Mouse (Mus musculus) heart, postnatal 0 days (tissue): ENCODE measurements around the gene Kcnn1. TPM values are rescaled to one million over a fixed set of nuclear protein-coding genes. Genes with fewer than 3 reads are reported as not detected.
A peak's percentile ranks its signal among the peaks of the same experiment; 100 is the strongest.

ENCODE experiments used
- ATAC-seq: fragments of 200-750 bp; cut with Nextera tagmentation; 2 replicates; pipeline ENCODE4 v1.8.0; 2017; ENCODE audit warnings: low read depth, moderate number of reproducible peaks, moderate library complexity; ENCODE audit not compliant: insufficient read depth
- DNase-seq: peaks from one replicate; pipeline ENCODE4 v3.0.0-alpha.2; 2016; ENCODE audit warnings: low spot score
- H3K27ac ChIP-seq: fragments of 300-500 bp; sonication (generic); 2 replicates; pipeline ENCODE4 v1.5.1; 2014; ENCODE audit warnings: low read depth, mild to moderate bottlenecking
- H3K27me3 ChIP-seq: fragments of 300-500 bp; sonication (generic); 2 replicates; pipeline ENCODE4 v1.6.1; 2014; ENCODE audit warnings: low read length, mixed read lengths; ENCODE audit not compliant: control insufficient read depth, insufficient read depth
- H3K36me3 ChIP-seq: fragments of 300-500 bp; sonication (generic); replicated peaks from 2 replicates; pipeline ENCODE4 v1.6.1; 2014; ENCODE audit warnings: low read length, mixed read lengths; ENCODE audit not compliant: control insufficient read depth, insufficient read depth
- H3K4me1 ChIP-seq: fragments of 300-500 bp; sonication (generic); 2 replicates; pipeline ENCODE4 v1.6.1; 2014; ENCODE audit warnings: antibody characterized with exemption; ENCODE audit not compliant: control insufficient read depth, insufficient read depth
- H3K4me2 ChIP-seq: fragments of 300-500 bp; sonication (generic); 2 replicates; pipeline ENCODE4 v1.6.1; 2014; ENCODE audit warnings: low read depth, mild to moderate bottlenecking, low read length, moderate library complexity
- H3K4me3 ChIP-seq: fragments of 300-500 bp; sonication (generic); 2 replicates; pipeline ENCODE4 v1.5.1; 2014; ENCODE audit warnings: low read depth, low read length
- H3K9ac ChIP-seq: fragments of 300-500 bp; sonication (generic); replicated peaks from 2 replicates; pipeline ENCODE4 v1.6.1; 2014; ENCODE audit warnings: low read depth, low read length, mixed read lengths
- H3K9me3 ChIP-seq: fragments of 300-500 bp; sonication (generic); replicated peaks from 2 replicates; pipeline ENCODE4 v1.6.1; 2016; ENCODE audit warnings: low read length; ENCODE audit not compliant: control insufficient read depth
- CTCF ChIP-seq: IDR thresholded peaks from 2 replicates; pipeline ENCODE4 v1.5.1; 2016; ENCODE audit warnings: antibody characterized with exemption, control low read depth, low read depth
- EP300 ChIP-seq: IDR thresholded peaks from 2 replicates; pipeline ENCODE4 v1.6.1; 2016; ENCODE audit warnings: antibody characterized with exemption, low read depth
- WGBS: fragments of 180-500 bp; shearing (Covaris S2); extraction: QIAGEN DNeasy Blood & Tissue Kit; methylation state at CpG from one replicate; pipeline ENCODE4 v1.1.7; 2014; 5-methylcytosine and 5-hydroxymethylcytosine counted together
- polyA plus RNA-seq: library from polyadenylated mRNA; unstranded; fragments of >200 nt; fragmentation: Nextera tagmentation; extraction: Ambion mirVana; gene quantifications from 2 replicates; pipeline ENCODE4 v1.2.1, GENCODE M21; 2015
- total RNA-seq: library from RNA; depleted of rRNA; stranded (reverse); fragments of >200 nt; gene quantifications from 2 replicates; pipeline ENCODE4 v1.2.3, GENCODE M21; 2014; ENCODE audit warnings: low replicate concordance

Gene Kcnn1
- total and polyA plus RNA-seq, 2 experiments from 2014 or later, result 3.4 to 25.2 TPM

GRCm38 (mm10) chr8:70880546-70880945 lies 17.5 kb upstream of the Kcnn1 start:
- H3K36me3 ChIP-seq, result no peaks in the 10 kb centered on the region
- TF ChIP-seq EP300, result no peak
- no peak for TF ChIP-seq CTCF
- no peak overlapping the region for H3K4me3 ChIP-seq
- H3K4me1 ChIP-seq, result peaks cover 5% of the 10 kb centered on the region; the same call in 1 of the 2 replicates
- no peak overlapping the region for H3K4me2 ChIP-seq
- H3K9me3 ChIP-seq, result no peaks in the 10 kb centered on the region
- no peak overlapping the region for H3K9ac ChIP-seq
- H3K27ac ChIP-seq, result no peak overlapping the region
- DNase-seq (no peak), ATAC-seq (peak; percentile 30; the same call in 1 of the 2 replicates)
- WGBS, result 17% methylated on average over 11 of the region's 11 CpGs
- H3K27me3 ChIP-seq, result no peaks in the 10 kb centered on the region

- no peak for TF ChIP-seq CTCF
- no peak for TF ChIP-seq EP300
- Histone ChIP-seq H3K4me2 (no peak overlapping the region), H3K9ac (no peak overlapping the region), H3K27ac (no peak overlapping the region), H3K27me3 (no peaks in the 10 kb centered on the region), H3K36me3 (no peaks in the 10 kb centered on the region), H3K4me3 (no peak overlapping the region), H3K4me1 (peaks cover 5% of the 10 kb centered on the region; the same call in 1 of the 2 replicates), H3K9me3 (no peaks in the 10 kb centered on the region)
- ATAC-seq (peak; percentile 58), DNase-seq (no peak)
- 4% methylated on average over 4 of the region's 4 CpGs for WGBS
Observed at GRCm38 (mm10) chr8:70880126-70880525, 17.1 kb upstream of the Kcnn1 start.

GRCm38 (mm10) chr8:70879500-70879899 lies 16.4 kb upstream of the Kcnn1 start:
- H3K4me3 ChIP-seq, result no peak overlapping the region
- no peak overlapping the region for H3K9ac ChIP-seq
- no peak overlapping the region for H3K27ac ChIP-seq
- H3K4me2 ChIP-seq, result no peak overlapping the region
- DNase-seq, result no peak
- no peaks in the 10 kb centered on the region for H3K36me3 ChIP-seq
- no peak for ATAC-seq
- H3K27me3 ChIP-seq, result no peaks in the 10 kb centered on the region
- H3K9me3 ChIP-seq, result no peaks in the 10 kb centered on the region
- 55% methylated on average over 4 of the region's 4 CpGs for WGBS
- H3K4me1 ChIP-seq, result peaks cover 5% of the 10 kb centered on the region; the same call in 1 of the 2 replicates
- TF ChIP-seq EP300 (no peak), CTCF (no peak)

GRCm38 (mm10) chr8:70878178-70878577 lies 15.1 kb upstream of the Kcnn1 start:
- H3K27me3 ChIP-seq, result no peaks in the 10 kb centered on the region
- ATAC-seq (no peak), DNase-seq (no peak)
- H3K9me3 ChIP-seq, result no peaks in the 10 kb centered on the region
- H3K27ac ChIP-seq, result no peak overlapping the region
- no peak overlapping the region for H3K4me3 ChIP-seq
- no peak overlapping the region for H3K9ac ChIP-seq
- peaks cover 5% of the 10 kb centered on the region; the same call in 1 of the 2 replicates for H3K4me1 ChIP-seq
- TF ChIP-seq CTCF (no peak), EP300 (no peak)
- H3K4me2 ChIP-seq, result no peak overlapping the region
- no peaks in the 10 kb centered on the region for H3K36me3 ChIP-seq
- WGBS, result 41% methylated on average over 2 of the region's 2 CpGs

- no peak overlapping the region for H3K4me2 ChIP-seq
- H3K27ac ChIP-seq, result no peak overlapping the region
- H3K9me3 ChIP-seq, result no peaks in the 10 kb centered on the region
- 43% methylated on average over 4 of the region's 4 CpGs for WGBS
- H3K4me3 ChIP-seq, result no peak overlapping the region
- no peak for TF ChIP-seq EP300
- no peaks in the 10 kb centered on the region for H3K27me3 ChIP-seq
- no peaks in the 10 kb centered on the region for H3K36me3 ChIP-seq
- DNase-seq (no peak), ATAC-seq (no peak)
- H3K9ac ChIP-seq, result no peak overlapping the region
- H3K4me1 ChIP-seq, result peaks cover 5% of the 10 kb centered on the region; the same call in 1 of the 2 replicates
Observed at GRCm38 (mm10) chr8:70876382-70876781, 13.3 kb upstream of the Kcnn1 start.

GRCm38 (mm10) chr8:70874441-70874840 lies 11.4 kb upstream of the Kcnn1 start:
- no peak for DNase-seq
- ATAC-seq, result no peak
- H3K27me3 ChIP-seq, result no peaks in the 10 kb centered on the region
- H3K9ac ChIP-seq, result no peak overlapping the region
- no peak overlapping the region for H3K4me3 ChIP-seq
- no peak for TF ChIP-seq CTCF
- TF ChIP-seq EP300, result no peak
- 88% methylated on average over 13 of the region's 13 CpGs for WGBS
- H3K4me2 ChIP-seq, result no peak overlapping the region
- H3K4me1 ChIP-seq, result no peaks in the 10 kb centered on the region
- no peaks in the 10 kb centered on the region for H3K9me3 ChIP-seq
- no peaks in the 10 kb centered on the region for H3K36me3 ChIP-seq
- no peak overlapping the region for H3K27ac ChIP-seq
